Mouse (Mus musculus): ENCODE measurements around the gene Pmf1.
"Not testable (repeated sequence)": the region's sequence is repeated elsewhere in the genome, so short reads cannot be mapped to it uniquely, and the experiment has no call there.

The Pmf1 gene

GRCm38 (mm10) chr3:88393776-88394375, 16.3 kb downstream of the Pmf1 start:
- DNase-seq, result no peak

GRCm38 (mm10) chr3:88384364-88384763, 25.8 kb downstream of the Pmf1 start, which contains the start of gene Bglap:
Bglap (minus strand) TSS chr3:88384464.
- DNase-seq, result no peak

- not testable (repeated sequence) for DNase-seq
Observed at GRCm38 (mm10) chr3:88382383-88382782, 27.7 kb downstream of the Pmf1 start.

- DNase-seq, result peak; percentile 36
Observed at GRCm38 (mm10) chr3:88381389-88382315, 28.5 kb downstream of the Pmf1 start.

- DNase-seq, result not testable (repeated sequence)
Observed at GRCm38 (mm10) chr3:88378599-88378998, 31.5 kb downstream of the Pmf1 start, which contains the start of gene Bglap2. Bglap2 (minus strand) TSS chr3:88378699.

DNA sequence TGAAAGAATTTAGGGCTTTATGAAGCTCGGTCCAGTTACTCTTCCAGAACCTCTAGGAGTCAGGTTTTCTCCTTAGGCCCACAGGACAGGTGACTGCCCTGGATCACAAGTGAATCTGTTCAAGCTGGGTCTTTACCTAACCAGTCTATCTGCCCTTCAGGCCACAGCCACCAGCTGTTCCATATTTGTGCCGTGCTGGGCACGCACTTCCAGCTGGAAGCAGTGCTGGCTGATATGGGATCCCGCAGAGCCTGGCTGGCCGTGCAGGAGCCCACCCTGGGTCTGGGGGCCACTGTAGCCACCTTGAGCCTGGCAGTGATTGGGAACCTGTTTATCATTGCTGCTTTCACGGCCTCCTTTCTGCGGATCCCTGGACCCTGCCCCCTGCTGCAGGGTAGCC, 33.5 kb downstream of the Pmf1 start:
- not testable (repeated sequence) for DNase-seq

- DNase-seq, result peak; percentile 43
Observed at GRCm38 (mm10) chr3:88375750-88376626, 34.1 kb downstream of the Pmf1 start.

DNA sequence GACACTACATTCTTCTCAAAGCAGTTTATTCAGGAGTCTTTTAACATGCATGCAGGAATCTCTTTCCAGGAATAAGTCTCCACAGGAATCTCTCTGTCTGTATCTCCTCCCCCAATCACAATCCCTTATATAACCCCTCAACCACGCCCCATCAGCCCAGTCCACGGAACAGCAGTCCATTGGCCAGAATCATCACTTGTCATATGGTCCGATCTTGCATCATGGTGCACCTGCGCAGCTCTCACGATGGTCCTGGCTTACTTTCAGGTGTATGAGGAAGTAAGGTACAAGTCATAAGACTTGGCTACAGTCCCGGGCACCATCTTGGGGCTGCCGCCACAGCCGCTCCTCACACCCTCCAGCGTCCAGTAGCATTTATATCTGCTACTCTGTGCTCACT, 37.5 kb downstream of the Pmf1 start, which contains the start of gene Bglap3:
Gene Bglap3 (minus strand): TSS at position 101 of the 400 bp plus-strand sequence.
- DNase-seq, result not testable (repeated sequence)

GRCm38 (mm10) chr3:88368511-88368910, 41.6 kb downstream of the Pmf1 start:
- not testable (repeated sequence) for DNase-seq

DNA sequence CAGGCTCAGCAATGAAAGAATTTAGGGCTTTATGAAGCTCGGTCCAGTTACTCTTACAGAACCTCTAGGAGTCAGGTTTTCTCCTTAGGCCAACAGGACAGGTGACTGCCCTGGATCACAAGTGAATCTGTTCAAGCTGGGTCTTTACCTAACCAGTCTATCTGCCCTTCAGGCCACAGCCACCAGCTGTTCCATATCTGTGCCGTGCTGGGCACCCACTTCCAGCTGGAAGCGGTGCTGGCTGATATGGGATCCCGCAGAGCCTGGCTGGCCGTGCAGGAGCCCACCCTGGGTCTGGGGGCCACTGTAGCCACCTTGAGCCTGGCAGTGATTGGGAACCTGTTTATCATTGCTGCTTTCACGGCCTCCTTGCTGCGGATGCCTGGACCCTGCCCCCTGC, 42.6 kb downstream of the Pmf1 start:
- not testable (repeated sequence) for DNase-seq

- peak; percentile 55 for DNase-seq
Observed at GRCm38 (mm10) chr3:88366830-88367428, 43.2 kb downstream of the Pmf1 start.

DNA sequence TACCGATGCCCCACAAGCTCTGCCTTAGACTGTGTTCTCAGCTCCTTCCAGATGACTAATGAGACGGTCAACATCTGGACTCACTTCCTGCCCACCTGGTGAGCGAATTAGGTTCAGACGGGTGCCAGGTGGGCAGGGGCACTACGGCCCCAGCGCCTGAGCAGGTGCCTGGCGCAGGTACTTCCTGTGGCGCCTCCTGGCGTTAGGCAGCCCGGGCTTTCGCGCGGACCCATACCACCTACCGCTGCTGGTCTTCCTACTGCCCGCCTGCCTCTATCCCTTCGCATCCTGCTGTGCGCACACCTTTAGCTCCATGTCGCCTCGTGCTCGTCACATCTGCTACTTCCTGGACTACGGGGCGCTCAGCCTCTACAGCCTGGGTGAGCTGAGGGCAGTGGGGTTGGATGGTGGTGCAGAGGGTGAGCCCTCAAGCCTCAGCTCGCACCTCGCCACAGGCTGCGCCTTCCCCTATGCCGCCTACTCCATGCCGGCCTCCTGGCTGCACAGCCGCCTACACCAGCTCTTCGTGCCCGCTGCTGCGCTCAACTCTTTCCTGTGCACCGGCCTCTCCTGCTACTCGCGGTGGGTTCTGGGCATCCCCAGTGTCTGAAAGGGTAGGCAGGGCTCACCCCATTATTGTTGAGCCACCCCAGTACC, 44.3 kb downstream of the Pmf1 start:
- DNase-seq, result no peak

DNA sequence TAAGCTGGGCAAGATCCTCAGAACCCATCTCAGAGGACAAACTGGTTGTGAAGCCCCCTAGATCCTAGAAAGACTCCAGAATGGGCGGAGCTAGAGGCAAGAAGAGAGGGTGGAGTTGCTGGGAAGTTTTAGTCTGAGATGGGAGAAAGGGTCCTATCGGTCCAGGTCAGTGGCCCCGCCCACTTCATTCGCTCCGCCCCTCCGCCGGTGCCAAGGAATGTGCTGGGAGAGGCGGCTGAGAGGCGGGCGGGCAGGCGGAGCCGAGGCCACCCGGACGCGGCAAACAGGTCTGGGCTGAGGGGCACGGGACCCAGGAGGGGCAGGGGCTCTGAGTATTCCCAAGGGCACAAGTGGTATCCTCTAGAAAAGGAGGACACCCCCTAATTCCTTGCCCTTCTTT, 45.8 kb downstream of the Pmf1 start, which contains the start of gene Paqr6:
Gene Paqr6 (plus strand): TSS at position 248 of the 400 bp plus-strand sequence.
- peak; percentile 81 for DNase-seq

DNA sequence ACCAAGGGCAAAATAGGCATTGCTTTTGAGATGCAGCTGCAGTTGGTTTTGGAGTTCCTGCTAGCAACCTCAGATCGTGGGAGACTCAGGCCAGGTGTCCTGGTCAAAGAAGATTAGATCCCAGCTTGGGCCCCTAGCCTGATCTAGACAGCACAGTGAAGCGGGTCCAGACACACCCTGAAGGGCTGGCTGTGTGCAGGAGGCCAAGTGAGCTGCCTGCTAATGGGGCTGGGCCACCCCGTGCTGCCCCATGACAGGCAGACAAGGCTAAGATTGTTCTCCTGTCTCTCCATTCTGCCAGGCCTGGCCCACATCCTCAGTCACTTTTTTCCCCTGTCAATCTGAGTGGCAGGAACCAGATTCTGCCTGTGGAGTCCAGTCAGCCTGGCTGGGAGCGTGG, 46.4 kb downstream of the Pmf1 start:
- DNase-seq, result no peak

DNA sequence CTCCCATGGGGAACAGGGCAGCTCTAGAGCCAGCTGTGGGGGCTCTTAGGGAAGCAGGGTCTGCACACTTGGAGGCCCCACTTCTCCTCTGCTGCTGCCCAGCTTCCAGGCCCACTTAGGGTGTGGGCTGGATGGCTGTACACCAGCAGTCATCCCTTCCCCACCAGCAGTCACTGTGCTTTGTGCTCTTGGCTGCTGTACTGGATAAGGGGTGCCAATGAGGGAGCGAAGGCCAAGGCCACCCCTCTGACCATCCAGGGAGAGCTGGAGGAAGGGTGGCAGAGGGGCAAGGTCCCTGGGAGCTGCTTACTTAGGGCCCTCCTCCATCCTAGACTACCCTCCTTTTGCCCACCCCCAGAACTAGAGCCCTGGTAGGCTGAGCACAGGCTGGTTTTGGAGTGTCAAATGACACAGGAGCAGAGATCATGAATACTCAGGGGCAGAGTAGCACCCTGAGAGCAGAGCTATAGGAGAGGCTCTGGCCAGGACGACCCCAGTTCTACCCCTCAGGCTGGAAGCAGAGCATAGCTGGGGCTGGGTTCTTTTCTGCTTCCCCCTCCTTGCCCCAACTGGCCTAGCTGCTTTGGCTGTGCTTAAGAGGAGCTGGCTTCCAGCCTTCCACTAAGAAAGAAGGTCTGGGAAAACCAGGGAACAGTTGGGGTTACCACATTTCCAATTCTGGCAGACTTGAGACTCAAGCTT, 48.4 kb downstream of the Pmf1 start:
- no peak for DNase-seq

GRCm38 (mm10) chr3:88361096-88361495, 49.0 kb downstream of the Pmf1 start:
- no peak for DNase-seq

DNA sequence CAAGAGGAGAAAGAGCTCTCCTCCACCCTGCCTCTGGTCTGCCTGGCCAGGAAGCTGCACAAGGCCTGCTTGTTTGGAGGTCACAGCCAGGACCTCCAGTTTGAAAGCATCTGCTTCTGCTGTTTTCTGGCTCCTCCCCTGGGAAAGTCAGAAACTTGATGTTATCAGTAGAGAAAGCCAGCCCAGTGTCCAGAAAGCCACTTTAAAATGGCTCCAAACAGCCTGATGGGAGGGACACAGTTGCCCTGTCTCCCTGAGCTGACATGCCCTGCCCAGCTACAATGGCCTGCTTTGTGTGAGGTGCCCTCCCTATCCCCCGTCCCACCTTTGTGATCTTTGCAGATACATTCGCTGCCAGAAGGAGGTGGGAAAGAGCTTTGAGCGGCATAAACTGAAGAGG, 50.1 kb downstream of the Pmf1 start:
- DNase-seq, result no peak

DNA sequence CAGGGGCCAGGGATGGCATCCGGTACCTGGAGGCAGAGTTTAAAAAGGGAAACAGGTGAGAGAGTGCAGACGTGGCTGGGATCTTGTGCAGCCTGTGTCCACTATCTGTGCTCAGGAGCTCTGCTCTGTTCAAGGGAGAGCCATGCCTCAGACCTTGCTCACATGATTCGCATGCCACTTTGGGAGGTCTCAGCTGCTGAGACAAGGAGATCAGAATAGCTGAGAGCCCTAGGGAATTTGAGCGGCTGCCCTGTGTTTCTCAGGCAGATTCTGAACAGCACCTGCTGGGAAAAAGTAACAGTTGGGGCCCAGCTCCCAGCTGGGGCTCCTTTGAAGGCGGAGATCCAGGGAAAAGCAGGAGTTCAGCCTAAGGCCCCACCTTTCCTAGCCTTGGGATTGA, 50.5 kb downstream of the Pmf1 start:
- no peak for DNase-seq

DNA sequence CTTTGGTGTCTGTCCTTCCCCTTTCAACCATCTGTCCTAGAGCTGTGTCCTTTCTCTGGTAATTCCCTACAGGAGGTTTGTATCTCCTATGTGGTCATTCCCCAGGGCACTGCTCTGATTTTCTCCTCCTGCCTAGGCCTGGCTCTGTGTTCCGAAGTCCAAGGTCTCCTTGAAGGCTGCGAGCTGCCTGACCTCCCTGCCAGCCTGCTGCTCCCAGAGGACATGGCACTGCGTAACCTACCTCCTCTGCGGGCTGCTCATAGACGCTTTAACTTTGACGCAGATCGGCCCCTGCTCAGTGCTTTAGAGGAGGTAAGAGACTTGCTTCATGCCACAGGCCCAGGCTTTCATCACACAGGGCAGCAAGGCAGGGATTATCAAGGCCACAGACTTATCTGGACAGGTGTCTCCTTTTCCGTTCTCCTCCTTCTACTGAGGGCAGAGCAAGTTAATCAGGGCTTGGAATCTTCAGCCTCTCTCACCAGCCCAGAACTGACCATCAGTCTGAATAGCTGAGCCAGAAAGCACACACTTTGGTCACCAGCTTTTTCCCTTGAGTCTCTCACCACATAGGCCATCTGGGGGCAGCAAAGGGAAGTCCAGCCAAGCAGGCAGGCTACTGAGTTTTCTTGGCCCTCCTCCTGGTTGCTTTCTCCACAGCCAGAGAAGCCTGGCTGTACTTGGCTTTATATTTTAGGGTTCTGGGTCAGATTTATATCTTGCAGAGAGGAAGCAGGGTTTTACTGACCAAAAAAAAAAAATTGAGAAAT, 55.5 kb downstream of the Pmf1 start:
- no peak for DNase-seq

GRCm38 (mm10) chr3:88352907-88353306, 57.2 kb downstream of the Pmf1 start:
- DNase-seq, result no peak
